Mouse (Mus musculus): ENCODE data around the gene Tacc2. TPM values are rescaled to one million over a fixed set of nuclear protein-coding genes. Genes with fewer than 3 reads are reported as not detected.

The Tacc2 gene
- total RNA-seq, 2 experiments from 2014 or later: 515 to 576 TPM

DNA sequence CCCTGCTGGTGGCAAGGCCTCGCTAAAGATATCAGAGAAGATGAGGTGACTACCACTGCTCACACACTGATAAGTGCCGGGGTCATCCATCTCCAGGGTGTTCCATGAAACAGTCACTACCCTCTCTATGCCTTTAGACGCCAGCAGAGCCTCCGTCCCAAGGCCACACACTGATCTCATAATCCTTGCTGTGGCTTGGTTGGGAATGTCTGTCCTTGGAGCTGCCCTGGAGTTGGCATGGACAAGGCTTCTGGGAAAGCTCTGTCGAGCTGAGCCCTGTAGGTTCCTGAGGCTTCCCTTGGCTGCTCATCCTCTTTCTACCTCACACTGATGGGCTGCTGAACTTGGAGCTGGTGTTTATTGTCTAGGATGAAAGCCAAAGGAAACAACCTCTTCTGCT is 209.5 kb downstream of the Tacc2 start:
- intact Hi-C loops (cut with DNase I): no loop called here
- DNase-seq: no peak
- TF ChIP-seq CTCF (IDR thresholded peaks at IDR 0.05): no peak
- no peak overlapping the region for H3K4me3 ChIP-seq
- peak overlapping the region; percentile 29; the same call in 1 of the 2 replicates for H3K27ac ChIP-seq

DNA sequence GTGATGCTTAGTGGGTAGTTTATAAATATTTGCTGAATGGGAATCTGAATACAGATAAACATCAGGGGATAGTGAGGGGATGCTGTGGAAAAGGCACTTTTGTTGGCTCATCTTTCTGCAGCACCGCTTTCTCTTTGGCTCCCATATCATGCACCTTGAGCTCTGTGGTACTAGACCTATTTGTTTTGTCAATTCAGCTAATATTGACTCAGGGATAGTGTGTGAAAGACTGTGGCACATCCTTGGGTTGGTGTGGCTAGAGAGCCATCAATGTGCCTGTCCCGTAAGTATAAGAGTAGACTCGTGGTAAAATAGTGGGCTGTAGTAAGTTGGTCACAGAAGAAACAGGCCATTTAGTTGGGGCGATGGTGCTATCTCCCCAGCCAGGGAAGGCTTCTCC is 210.3 kb downstream of the Tacc2 start:
- Histone ChIP-seq H3K27ac (no peak overlapping the region), H3K4me3 (no peak overlapping the region)
- no peak for TF ChIP-seq CTCF (IDR thresholded peaks at IDR 0.05)
- intact Hi-C loops (cut with DNase I): no loop called here
- DNase-seq: no peak

DNA sequence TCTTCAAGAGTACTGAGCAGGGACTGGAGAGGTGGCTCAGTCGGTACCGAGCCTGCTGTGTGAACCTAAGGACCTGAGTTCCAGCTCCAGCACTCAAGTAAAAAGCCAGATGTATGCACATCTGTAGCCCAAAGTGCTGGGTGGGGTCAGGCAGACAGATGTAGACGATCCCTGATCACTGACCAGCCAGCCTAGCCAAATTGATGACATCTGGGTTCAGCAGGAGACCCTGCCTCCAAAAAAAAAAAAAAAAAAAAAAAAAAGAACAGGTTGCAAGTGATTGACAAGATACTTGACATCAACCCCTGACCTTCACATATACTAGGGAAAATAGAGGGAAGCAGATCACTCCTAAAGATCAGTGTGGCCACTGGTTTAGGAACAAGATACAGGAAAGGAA is 211.7 kb downstream of the Tacc2 start:
- TF ChIP-seq CTCF (IDR thresholded peaks at IDR 0.05): no peak
- no peak overlapping the region for H3K27ac ChIP-seq
- DNase-seq: no peak
- no peak overlapping the region for H3K4me3 ChIP-seq
- intact Hi-C loops (cut with DNase I): no loop called here

DNA sequence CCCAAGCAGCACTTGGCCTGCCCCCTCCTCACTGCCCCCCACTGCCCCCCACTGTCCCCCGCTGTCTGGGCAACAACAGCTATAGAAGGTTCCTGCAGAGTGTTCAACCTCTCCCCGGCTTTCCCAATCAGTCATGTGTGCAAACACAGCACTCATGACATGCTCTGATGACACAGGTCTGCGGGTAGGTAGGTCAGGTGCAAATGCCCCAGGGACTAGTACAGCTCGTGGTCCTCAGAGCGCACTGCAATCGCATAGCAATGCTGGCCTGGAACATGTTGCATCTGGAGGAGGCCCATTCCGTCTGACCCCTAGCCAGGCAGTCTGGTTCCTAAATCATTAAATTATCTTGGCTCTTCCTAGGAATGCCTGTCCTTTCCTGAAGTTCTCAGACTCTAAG is 212.2 kb downstream of the Tacc2 start:
- intact Hi-C loops (cut with DNase I): no loop called here

DNA sequence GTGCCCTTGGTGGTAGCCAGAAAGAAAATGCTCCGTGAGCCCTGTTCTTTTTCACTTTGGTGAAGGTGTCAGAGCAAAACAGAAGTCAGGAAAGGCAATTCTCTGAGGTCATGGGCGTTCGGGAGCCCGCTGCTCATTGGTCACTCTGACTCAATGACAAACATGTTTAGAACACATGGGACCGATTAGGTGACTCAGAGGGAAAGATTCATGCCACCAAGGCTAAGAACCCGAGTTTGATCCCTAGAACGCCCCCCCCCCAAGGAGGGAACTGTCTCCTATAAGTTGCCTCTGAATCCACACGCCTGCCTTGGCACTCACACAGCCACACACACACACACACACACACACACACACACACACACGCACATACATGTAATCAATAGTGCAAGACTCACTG is 216.4 kb downstream of the Tacc2 start:
- no peak overlapping the region for H3K27ac ChIP-seq
- no peak overlapping the region for H3K4me3 ChIP-seq
- TF ChIP-seq CTCF (IDR thresholded peaks at IDR 0.05): no peak
- intact Hi-C loops (cut with DNase I): no loop called here
- DNase-seq: no peak

More for the DNA sequence above, 212.2 kb downstream of the Tacc2 start:
- Histone ChIP-seq H3K27ac (no peak overlapping the region), H3K4me3 (no peak overlapping the region)
- no peak for TF ChIP-seq CTCF (IDR thresholded peaks at IDR 0.05)
- DNase-seq: no peak

DNA sequence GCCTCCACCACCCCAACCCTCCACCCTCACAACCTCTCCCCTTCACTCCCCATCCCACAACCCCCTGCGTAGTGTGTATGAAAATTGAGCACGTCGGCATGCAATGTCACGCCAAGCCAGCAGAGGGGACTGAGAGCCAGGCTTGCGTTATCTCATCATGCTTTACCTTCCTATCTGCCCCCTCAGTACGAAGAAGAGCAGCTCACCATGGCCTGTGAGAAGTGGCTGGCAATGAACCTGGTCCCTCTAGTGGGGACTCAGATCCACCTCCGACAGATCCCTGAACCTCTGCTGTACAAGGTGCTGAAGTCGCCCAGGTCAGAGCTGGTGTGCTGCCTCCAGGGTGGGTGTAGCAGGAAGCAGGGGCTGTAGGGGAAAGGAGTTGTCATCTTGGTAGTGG is 219.5 kb downstream of the Tacc2 start:
- intact Hi-C loops (cut with DNase I): no loop called here
- Histone ChIP-seq H3K27ac (no peak overlapping the region), H3K4me3 (no peak overlapping the region)
- no peak for DNase-seq
- no peak for TF ChIP-seq CTCF (IDR thresholded peaks at IDR 0.05)

DNA sequence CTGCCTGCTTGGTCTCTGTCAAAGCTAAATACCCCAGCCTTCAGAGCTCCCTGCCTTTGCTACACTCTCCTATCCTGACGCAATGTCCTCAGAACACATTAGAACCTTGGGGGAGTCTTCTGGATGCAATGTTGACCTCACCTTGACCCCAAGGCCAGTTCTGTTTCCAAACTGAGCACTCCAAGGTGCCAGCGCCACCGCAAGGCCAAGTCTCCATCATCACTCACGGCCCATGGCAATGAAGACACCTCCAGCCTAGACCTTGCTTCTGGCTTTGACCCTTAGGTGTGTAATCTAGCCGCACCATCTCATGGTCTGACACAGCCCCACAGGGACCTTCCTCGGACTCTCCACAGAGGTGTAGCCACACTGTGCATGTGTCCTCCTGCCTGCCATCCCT is 220.3 kb downstream of the Tacc2 start:
- DNase-seq: no peak
- no peak for TF ChIP-seq CTCF (IDR thresholded peaks at IDR 0.05)
- Histone ChIP-seq H3K27ac (no peak overlapping the region), H3K4me3 (no peak overlapping the region)
- intact Hi-C loops (cut with DNase I): no loop called here

DNA sequence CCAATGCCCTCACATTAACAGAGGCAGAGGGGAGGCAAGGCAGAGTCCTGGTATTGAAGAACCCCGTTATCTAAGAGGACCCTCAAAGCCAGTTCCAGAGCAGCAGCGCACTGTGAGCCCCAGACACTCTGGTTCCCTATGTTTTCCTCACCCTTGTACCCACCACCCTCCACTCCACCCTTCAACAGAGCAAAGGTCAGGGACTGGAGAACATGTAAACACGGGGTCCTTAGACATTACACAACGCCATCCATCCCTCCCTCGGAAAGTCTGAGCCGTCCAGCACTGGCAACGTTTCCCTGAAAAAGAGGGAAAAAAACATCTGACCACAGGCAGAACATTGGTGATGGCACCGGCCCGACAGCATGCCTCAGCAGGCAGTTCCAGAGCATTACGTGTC is 222.2 kb downstream of the Tacc2 start:
- no peak for TF ChIP-seq CTCF (IDR thresholded peaks at IDR 0.05)
- no peak for DNase-seq
- intact Hi-C loops (cut with DNase I): no loop called here
- H3K27ac ChIP-seq: no peak overlapping the region
- H3K4me3 ChIP-seq: no peak overlapping the region

DNA sequence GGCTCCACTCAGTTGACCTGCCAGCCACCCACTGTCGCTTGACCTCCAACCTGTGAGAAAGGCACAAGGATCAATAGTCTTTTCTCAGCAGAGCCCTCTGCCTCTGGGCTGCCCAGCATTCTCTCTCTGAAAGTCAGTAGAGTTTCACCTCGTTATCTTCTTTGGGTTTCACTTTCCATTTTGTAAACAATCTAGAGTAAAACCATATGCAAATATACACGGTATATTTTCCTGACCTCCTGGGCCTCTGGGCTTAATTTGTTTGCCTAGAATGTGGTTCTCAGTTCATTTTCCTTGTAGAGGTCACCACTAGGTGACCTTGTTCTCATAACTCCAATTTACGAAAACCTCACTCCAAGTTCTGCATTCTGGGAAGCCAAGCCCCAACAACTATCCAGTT is 223.4 kb downstream of the Tacc2 start:
- no peak for TF ChIP-seq CTCF (IDR thresholded peaks at IDR 0.05)
- intact Hi-C loops (cut with DNase I): no loop called here
- no peak for DNase-seq

DNA sequence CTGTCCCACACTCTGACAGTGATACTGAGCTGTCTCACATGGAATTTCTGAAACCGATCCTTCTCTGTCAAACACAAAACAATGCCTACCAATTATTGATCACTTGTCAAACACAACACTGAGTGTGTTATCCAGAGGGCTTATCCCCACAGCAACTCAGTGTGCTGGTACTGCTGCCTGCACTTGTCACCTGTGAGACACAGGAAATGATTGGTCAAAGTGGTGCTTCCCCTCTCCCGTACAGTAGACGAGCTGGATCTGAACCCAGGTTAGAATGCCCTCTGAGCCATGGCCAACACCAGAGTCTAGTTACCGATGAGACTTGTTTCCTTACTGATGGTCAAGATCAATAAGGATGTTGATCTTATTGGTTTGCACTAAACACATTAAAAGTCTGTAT is 224.6 kb downstream of the Tacc2 start:
- intact Hi-C loops (cut with DNase I): no loop called here
- Histone ChIP-seq H3K27ac (no peak overlapping the region), H3K4me3 (no peak overlapping the region)
- DNase-seq: no peak
- no peak for TF ChIP-seq CTCF (IDR thresholded peaks at IDR 0.05)

More for the DNA sequence above, 223.4 kb downstream of the Tacc2 start:
- Histone ChIP-seq H3K27ac (no peak overlapping the region), H3K4me3 (no peak overlapping the region)

DNA sequence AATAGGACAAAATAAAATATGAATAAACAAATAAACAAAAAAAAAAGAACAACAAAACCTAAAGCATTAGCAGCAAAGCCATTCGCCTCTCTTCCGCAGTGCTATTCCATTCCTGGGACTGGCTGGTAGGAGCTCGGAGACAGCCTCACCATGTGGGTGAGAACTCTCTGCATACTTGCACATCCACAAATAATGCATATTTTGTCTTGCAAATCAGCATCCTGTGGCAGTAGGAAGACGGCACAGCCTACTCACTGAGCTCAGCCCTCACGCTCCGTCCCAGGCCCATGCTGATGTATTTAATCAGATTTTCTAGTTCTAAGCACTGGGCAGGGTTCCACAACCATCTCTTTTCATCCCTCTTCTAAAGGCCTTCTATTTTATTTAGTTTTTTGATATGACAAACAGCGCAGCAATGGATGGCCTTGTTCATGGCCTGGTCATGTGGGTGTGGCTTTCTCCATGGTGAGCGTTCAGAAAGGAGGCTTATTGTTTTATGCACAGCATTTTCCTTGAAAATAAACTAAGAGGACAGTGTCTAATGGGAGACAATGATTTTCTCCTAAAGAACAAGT is 226.1 kb downstream of the Tacc2 start:
- DNase-seq: no peak
- Histone ChIP-seq H3K27ac (no peak overlapping the region), H3K4me3 (no peak overlapping the region)
- intact Hi-C loops (cut with DNase I): no loop called here
- no peak for TF ChIP-seq CTCF (IDR thresholded peaks at IDR 0.05)

DNA sequence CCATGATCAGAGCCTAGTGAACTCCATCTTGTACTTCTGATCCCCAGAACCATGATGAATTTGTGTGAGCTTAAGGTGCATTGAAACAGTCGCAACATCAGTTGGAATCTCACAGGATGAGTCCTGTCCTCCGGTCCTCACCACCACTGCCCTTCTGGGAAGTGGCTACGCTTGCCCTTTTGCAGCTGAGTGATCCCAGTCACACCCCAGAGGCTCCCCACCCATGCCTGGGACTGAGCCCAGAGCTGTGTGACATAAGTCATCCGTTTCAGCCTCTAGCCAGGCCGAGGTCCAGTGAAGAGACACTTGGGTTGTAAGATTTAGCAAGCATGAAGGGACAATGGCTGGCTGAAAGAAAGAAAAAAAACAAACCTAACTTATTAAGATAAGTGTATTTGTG is 227.8 kb downstream of the Tacc2 start:
- H3K27ac ChIP-seq: no peak overlapping the region
- TF ChIP-seq CTCF (IDR thresholded peaks at IDR 0.05): no peak
- intact Hi-C loops (cut with DNase I): no loop called here

DNA sequence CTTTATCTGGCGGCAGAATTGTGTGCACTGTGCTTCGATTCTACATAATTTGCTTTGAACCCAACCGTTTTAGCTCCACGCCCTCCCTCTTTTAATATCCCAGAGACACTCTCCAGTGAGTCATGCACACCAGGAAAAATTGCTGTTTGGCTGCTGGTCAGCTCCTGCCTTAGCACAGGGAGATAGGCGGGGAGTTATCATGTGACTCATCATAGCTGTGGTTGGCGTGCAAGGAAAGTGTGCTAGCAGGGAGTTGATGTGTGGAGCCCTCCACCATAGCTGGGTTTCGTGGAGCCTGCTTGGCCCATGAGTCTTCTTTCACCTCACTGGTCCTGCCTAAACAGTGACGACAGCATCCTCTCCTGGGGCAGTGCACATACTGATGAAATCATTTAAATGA is 230.5 kb downstream of the Tacc2 start:
- DNase-seq: peak; percentile 70
- intact Hi-C loops (cut with DNase I): no loop called here
- Histone ChIP-seq H3K4me3 (no peak overlapping the region), H3K27ac (0 out of 2 replicates have a peak overlapping the region, but pooled peaks have one; percentile 41)
- TF ChIP-seq CTCF (IDR thresholded peaks at IDR 0.05): no peak

More for the DNA sequence above, 227.8 kb downstream of the Tacc2 start:
- no peak overlapping the region for H3K4me3 ChIP-seq
- DNase-seq: peak; percentile 53

DNA sequence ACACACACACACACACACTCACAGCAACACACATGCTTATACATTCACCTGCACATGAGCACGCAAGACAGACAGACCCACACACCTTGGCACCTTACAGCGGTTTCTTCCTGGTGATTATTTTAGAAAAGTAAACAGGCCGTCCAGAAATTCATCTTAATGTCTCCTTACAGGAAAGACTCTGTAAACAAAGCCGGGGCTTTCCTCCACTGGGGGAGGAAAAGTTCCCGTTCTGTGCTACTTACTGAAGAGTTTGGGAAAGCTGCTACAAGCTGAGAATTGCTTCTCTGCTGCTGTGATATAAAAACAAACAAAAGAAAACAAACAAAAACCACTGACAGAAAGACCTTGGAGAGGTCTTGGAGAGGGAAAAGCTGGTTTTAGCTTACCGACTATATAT is 231.5 kb downstream of the Tacc2 start:
- DNase-seq: no peak
- TF ChIP-seq CTCF (IDR thresholded peaks at IDR 0.05): no peak
- H3K4me3 ChIP-seq: no peak overlapping the region
- intact Hi-C loops (cut with DNase I): no loop called here
- peak overlapping the region; percentile 60 for H3K27ac ChIP-seq

Measured in gastrocnemius, adult 2 months (tissue).